Mouse (Mus musculus) spleen, adult 2 months (tissue): ENCODE results near the gene Agbl4.

ENCODE experiments used
- CTCF ChIP-seq: fragments of 200-500 bp; IDR thresholded peaks from 2 replicates; pipeline ENCODE4 v1.5.1; 2011; ENCODE audit warnings: mild to moderate bottlenecking, inconsistent platforms; ENCODE audit not compliant: insufficient read depth, insufficient read length, insufficient replicate concordance; ENCODE audit errors: extremely low read depth
- POLR2A ChIP-seq: fragments of 200-500 bp; IDR thresholded peaks from 2 replicates; pipeline ENCODE4 v1.6.1; 2011; ENCODE audit warnings: low read depth, low read length, inconsistent platforms

GRCm38 (mm10) chr4:111671440-111671839 lies 1274.0 kb downstream of the Agbl4 start:
- TF ChIP-seq CTCF, result no peak
- no peak for TF ChIP-seq POLR2A
